Mouse (Mus musculus) T-cell, adult 2 months (primary cell): ENCODE measurements around the gene Kmt5c.
"Not testable (repeated sequence)": the region's sequence is repeated elsewhere in the genome, so short reads cannot be mapped to it uniquely, and the experiment has no call there.

Source experiments
- DNase-seq: peaks from one replicate; pipeline ENCODE4 v3.0.0; 2022; ENCODE audit warnings: low spot score

Kmt5c gene

GRCm38 (mm10) chr7:4789436-4789935 lies 49.6 kb downstream of the Kmt5c start, which contains the start of gene Tmem238:
TSS of gene Tmem238 (minus strand) at chr7:4789656.
- no peak for DNase-seq

- peak; percentile 95 for DNase-seq
These were observed 52.6 kb downstream of the Kmt5c start, which contains the start of gene Rpl28 for GRCm38 (mm10) chr7:4792278-4793212. TSS of gene Rpl28 (plus strand) at chr7:4792874.

GRCm38 (mm10) chr7:4793248-4793647 lies 53.3 kb downstream of the Kmt5c start:
- DNase-seq = not testable (repeated sequence)

GRCm38 (mm10) chr7:4793674-4794073 lies 53.8 kb downstream of the Kmt5c start:
- DNase-seq = no peak

- no peak for DNase-seq
These were observed 54.8 kb downstream of the Kmt5c start for GRCm38 (mm10) chr7:4794631-4795168.

- peak; percentile 55 for DNase-seq
These were observed 56.0 kb downstream of the Kmt5c start for GRCm38 (mm10) chr7:4795767-4796433.
